Mouse (Mus musculus) gastrocnemius, postnatal 36 days (tissue): ENCODE data around the gene Pgm2. TPM values are rescaled to one million over a fixed set of nuclear protein-coding genes. Genes with fewer than 3 reads are reported as not detected.

ENCODE experiments used
- DNase-seq, 2 experiments: peaks; one replicate each; pipeline ENCODE4 v3.0.0; 2022
- intact Hi-C: fragments of 180-260 bp; cut with DNase I; formaldehyde crosslinking; loops from one replicate; pipeline ENCODE4 v1.15.1; 2025
- microRNA-seq, 2 experiments: library from miRNA; unstranded; fragments of <30 nt; microRNA quantifications; one replicate each; pipeline ENCODE4 v1.2.0; 2021
- total RNA-seq, 2 experiments: library from RNA; stranded (reverse); gene quantifications; 2 replicates each; pipeline ENCODE4 v1.2.3; 2021

Pgm2 gene
- total RNA-seq, 2 experiments from 2014 or later, result 2.3 to 3.2 TPM

DNA sequence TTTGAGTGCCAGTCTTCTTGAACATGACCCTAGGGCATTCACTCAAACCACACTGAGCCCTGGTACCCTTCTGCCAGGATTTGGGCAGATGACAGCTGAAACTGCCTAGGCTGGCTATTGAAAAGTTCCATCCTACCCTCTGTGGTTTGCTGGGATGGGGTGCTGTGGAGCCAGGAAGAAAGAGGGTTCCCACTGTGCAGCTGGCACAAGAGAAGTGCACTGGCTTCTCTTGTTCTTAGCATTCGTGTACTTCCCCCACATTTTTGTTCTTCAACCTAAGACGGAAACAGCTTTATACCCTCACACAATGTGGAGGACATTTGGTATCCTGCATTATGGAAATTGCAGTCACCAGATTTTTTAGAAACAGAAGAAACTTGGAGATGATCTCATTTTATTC lies 73.1 kb downstream of the Pgm2 start:
- intact Hi-C loops, result no loop called here
- no peak for DNase-seq

DNA sequence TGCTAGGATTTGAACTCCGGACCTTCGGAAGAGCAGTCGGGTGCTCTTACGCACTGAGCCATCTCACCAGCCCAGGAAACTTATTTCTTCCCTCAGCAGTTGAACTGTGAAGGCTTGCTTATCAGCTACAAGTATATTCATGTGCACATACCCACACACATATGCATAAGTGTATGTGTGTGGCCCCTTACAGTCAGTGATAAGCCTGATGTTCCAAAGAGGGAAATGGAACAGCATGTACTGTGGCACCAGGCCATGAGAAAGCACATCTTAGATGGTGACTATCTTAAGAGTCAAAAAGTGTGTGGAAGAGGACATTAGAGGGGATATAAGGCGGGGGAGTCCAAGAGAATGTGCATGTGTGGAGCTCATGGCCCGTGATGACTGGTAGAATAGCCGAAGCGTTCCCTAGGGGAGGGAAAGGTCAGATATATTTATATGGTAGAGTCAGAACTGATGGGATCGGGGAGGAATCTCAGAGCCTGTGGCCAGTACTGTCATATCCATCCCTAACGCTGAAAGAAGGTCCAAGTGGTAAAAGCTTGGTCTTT lies 76.3 kb downstream of the Pgm2 start:
- no peak for DNase-seq
- intact Hi-C loops, result no loop called here

- intact Hi-C loops, result no loop called here
- no peak for DNase-seq
Observed at GRCm38 (mm10) chr5:64172884-64173283, 80.1 kb downstream of the Pgm2 start.

GRCm38 (mm10) chr5:64173302-64173701 lies 80.6 kb downstream of the Pgm2 start:
- DNase-seq, result no peak
- intact Hi-C loops, result no loop called here

- no peak for DNase-seq
- intact Hi-C loops, result no loop called here
Observed at GRCm38 (mm10) chr5:64174429-64174935, 81.7 kb downstream of the Pgm2 start.

Small RNA genes lying within 50 kb of the gene (microRNA-seq; reads per million reads assigned to microRNA genes)
- gene Gm22395 (0 reads per million in 2 experiments), gene Gm23967 (0 reads per million in 2 experiments)

Other genes starting within 250 kb of the Pgm2 start
- 10 to 100 TPM in 1 of 2 experiments, 1 to 10 TPM in 1; 9.7 to 10.2 TPM for gene Rell1, start 124.1 kb upstream of the Pgm2 start, total RNA-seq
- gene Tbc1d1, start 63.4 kb downstream of the Pgm2 start, total RNA-seq, result 10 to 100 TPM; 61.5 to 63.0 TPM